Mouse (Mus musculus) cerebellum, adult 2 months (tissue): ENCODE results near the gene Magi2. TPM values are rescaled to one million over a fixed set of nuclear protein-coding genes. Genes with fewer than 3 reads are reported as not detected.
A peak's percentile ranks its signal among the peaks of the same experiment; 100 is the strongest.

Experiments used
- DNase-seq, 2 experiments: peaks; one replicate each; pipeline ENCODE4 v3.0.0; 2021
- H3K27ac ChIP-seq: fragments of 200-500 bp; 2 replicates; pipeline ENCODE4 v1.5.1; 2012; ENCODE audit warnings: low read length, control low read depth, inconsistent platforms; ENCODE audit not compliant: insufficient read depth
- H3K27me3 ChIP-seq: fragments of 200-500 bp; 2 replicates; pipeline ENCODE4 v1.6.1; 2012; ENCODE audit warnings: inconsistent platforms, mild to moderate bottlenecking, low read length, moderate library complexity; ENCODE audit not compliant: control insufficient read depth, insufficient read depth
- H3K4me1 ChIP-seq: fragments of 200-500 bp; 2 replicates; pipeline ENCODE4 v1.6.1; 2011; ENCODE audit warnings: low read length; ENCODE audit not compliant: control insufficient read depth, insufficient read depth
- H3K4me3 ChIP-seq: fragments of 200-500 bp; replicated peaks from 2 replicates; pipeline ENCODE3; 2011; ENCODE audit warnings: mild to moderate bottlenecking, low read depth, low read length, control low read depth; ENCODE audit not compliant: insufficient read depth
- CTCF ChIP-seq: fragments of 200-500 bp; IDR thresholded peaks from 2 replicates; pipeline ENCODE4 v1.5.1; 2011; ENCODE audit warnings: low read depth, mild to moderate bottlenecking, control low read depth, low read length, moderate library complexity, borderline replicate concordance; ENCODE audit not compliant: insufficient read depth
- POLR2A ChIP-seq: fragments of 200-500 bp; IDR thresholded peaks from 2 replicates; pipeline ENCODE4 v1.6.1; 2011; ENCODE audit warnings: low read length, control low read depth, borderline replicate concordance; ENCODE audit not compliant: insufficient read depth
- WGBS: fragments of 180-500 bp; shearing (Covaris S2); methylation state at CpG from one replicate; pipeline ENCODE4 v1.1.7; 2018; 5-methylcytosine and 5-hydroxymethylcytosine counted together
- polyA plus RNA-seq: library from polyadenylated mRNA; depleted of rRNA; stranded (reverse); fragments of >200 nt; gene quantifications from 2 replicates; pipeline ENCODE4 v1.2.3, GENCODE M21; 2012

The Magi2 gene
- polyA plus RNA-seq, 1 experiment, result 30.1 TPM

DNA sequence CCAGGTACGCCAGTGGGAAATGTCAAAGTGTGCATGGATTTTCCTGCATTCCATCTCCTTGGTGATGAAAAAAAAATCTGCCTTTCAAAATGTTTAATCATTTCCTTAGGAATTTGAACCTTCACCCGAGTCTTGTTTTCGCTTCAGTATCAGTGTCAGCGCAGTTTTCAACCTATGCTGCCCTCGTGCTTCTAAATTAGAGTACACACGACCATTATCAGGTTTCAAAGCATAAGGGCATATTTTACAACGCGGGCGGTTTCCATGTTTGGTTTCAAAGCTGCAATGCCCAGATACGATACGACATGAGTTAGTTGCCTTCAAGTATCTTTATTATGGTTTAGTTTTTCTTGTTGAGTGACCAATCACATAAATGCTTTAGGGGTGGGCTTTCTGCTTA lies 1067.7 kb downstream of the Magi2 start:
- DNase-seq, result no peak
- H3K27me3 ChIP-seq, result no peaks in the 10 kb centered on the region
- H3K27ac ChIP-seq, result no peak overlapping the region
- no peak overlapping the region for H3K4me3 ChIP-seq
- no peaks in the 10 kb centered on the region for H3K4me1 ChIP-seq
- WGBS, result 93% methylated on average over 11 of the region's 11 CpGs
- TF ChIP-seq POLR2A, result no peak
- TF ChIP-seq CTCF, result no peak

- no peak for DNase-seq
- peaks cover 8% of the 10 kb centered on the region for H3K4me1 ChIP-seq
- 47% methylated on average over 6 of the region's 6 CpGs for WGBS
Measured at GRCm38 (mm10) chr5:20299816-20300215, 1073.0 kb downstream of the Magi2 start.

DNA sequence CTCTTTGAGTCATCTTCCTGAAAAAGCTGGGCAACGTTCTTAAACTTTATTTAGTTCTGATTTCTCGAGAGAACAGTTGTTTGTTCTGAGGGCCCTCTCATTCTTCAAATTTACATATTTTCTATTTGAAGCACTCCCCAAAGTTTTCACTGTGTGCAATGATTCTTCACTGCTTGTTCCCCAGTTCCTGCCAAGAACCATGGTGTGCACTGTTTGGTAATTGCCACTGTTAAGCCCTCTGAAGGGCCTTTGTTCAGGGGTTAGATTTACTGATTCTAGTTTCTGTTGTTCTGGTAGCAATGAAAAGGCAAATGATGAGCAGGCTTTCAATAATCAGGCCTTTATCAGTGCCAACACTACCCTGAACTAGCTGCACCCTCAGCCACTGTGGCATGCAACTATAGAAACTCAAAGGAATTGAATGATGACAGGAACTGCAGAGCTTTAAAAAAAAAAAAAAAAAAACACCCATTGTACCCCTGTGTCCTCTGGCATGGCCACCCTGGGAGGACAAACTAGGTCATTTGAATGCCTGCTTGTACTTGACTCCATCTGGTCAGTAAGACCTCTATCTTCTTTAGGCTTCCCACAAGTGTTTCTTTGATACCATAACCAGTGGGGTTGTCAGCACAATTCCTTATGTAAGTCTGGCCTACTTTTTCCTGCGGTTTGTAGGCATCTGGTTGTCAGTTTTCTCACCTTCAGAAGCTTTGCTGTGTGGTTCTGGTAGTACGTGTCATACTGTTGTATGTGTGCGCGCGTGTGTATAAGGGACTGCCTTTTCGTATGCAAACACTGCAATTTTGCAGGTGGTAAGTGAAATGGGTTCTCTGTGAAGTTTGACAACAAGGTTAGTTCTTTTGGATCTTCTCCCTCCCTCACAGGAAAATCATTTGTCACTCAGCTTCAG lies 1076.5 kb downstream of the Magi2 start:
- TF ChIP-seq POLR2A, result no peak
- no peak for TF ChIP-seq CTCF
- peak in 1 of 2 experiments; percentile 45 for DNase-seq
- no peaks in the 10 kb centered on the region for H3K27me3 ChIP-seq
- H3K4me3 ChIP-seq, result no peak overlapping the region
- 79% methylated on average over 8 of the region's 8 CpGs for WGBS
- H3K27ac ChIP-seq, result peak overlapping the region; percentile 34; the same call in 1 of the 2 replicates
- peaks cover 8% of the 10 kb centered on the region for H3K4me1 ChIP-seq

More at GRCm38 (mm10) chr5:20299816-20300215, 1073.0 kb downstream of the Magi2 start:
- no peak for TF ChIP-seq CTCF
- no peak for TF ChIP-seq POLR2A
- Histone ChIP-seq H3K27me3 (no peaks in the 10 kb centered on the region), H3K27ac (no peak overlapping the region), H3K4me3 (no peak overlapping the region)

DNA sequence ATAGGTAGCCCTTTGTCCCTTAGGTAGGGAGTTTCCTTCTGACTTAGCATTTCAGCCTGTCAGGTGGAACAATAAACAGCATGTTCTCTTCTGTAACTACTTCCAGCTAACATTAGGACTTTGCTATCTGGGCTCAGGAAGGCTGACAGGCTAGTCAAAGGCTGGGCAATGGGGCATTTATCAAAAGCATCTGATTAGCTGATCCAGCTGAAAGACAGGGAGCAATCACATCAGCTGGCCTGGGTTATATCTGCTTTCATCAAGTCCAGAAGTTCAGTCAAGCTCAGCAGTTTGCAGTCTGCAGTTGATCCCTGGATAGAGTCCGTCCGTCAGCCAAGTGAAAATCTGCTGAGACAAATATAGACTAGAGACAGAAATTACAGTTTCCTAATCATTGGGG lies 1094.1 kb downstream of the Magi2 start:
- 44% methylated on average over 2 of the region's 2 CpGs for WGBS
- Histone ChIP-seq H3K27me3 (no peaks in the 10 kb centered on the region), H3K4me1 (no peaks in the 10 kb centered on the region), H3K27ac (no peak overlapping the region), H3K4me3 (no peak overlapping the region)
- no peak for DNase-seq
- no peak for TF ChIP-seq CTCF
- no peak for TF ChIP-seq POLR2A

GRCm38 (mm10) chr5:20325290-20325689 lies 1098.5 kb downstream of the Magi2 start:
- Histone ChIP-seq H3K27ac (no peak overlapping the region), H3K4me1 (no peaks in the 10 kb centered on the region; the same call in 1 of the 2 replicates), H3K27me3 (no peaks in the 10 kb centered on the region), H3K4me3 (no peak overlapping the region)
- 96% methylated on average over 2 of the region's 2 CpGs for WGBS
- DNase-seq, result no peak
- TF ChIP-seq CTCF (no peak), POLR2A (no peak)

DNA sequence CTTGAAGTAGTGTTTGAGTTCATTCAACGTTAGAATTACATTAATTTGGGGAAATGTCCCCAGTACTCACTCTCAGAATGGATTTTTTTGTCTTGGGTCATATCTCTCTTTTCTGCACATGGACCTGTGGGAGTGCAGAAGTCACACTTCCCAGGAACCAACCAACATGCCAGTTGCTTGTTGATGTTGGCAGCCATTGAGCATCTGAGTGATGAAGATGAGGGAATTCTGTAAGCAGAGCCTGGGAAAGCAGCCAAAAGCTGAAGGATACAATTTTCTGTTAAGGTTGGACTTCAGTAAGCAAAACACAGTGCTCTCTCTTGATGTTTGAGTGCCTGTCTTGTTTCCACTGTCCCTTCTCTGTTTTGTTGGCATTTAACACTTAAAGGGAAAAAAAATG lies 1102.1 kb downstream of the Magi2 start:
- TF ChIP-seq POLR2A (no peak), CTCF (no peak)
- peak in 1 of 2 experiments; percentile 45 for DNase-seq
- no peaks in the 10 kb centered on the region for H3K27me3 ChIP-seq
- H3K4me1 ChIP-seq, result peaks cover 4% of the 10 kb centered on the region; the same call in 1 of the 2 replicates
- H3K4me3 ChIP-seq, result no peak overlapping the region
- H3K27ac ChIP-seq, result no peak overlapping the region
- 77% methylated on average over 1 of the region's 1 CpGs for WGBS

DNA sequence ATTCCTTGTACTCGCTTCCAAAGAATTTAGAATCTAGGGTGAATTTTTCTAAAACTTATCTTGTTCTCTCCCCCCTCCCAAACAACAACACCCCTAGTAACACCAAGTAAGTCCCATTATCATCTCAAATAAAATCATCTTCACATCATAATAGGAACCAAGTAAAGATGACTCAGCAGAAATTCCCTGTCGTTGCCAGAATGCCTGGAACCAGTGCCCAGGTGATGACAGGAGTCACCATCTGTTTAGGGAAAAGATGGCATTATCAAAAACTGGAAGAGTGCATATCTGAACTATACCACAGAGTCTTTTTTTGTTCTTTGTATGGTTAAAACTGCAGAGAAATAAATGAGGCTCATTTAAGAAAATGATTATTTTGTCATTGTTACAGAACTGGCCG lies 1103.2 kb downstream of the Magi2 start:
- DNase-seq, result peak; percentile 68 to 88
- H3K27me3 ChIP-seq, result no peaks in the 10 kb centered on the region
- H3K4me1 ChIP-seq, result peaks cover 4% of the 10 kb centered on the region; the same call in 1 of the 2 replicates
- no peak overlapping the region for H3K27ac ChIP-seq
- TF ChIP-seq POLR2A (no peak), CTCF (no peak)
- 23% methylated on average over 3 of the region's 3 CpGs for WGBS
- H3K4me3 ChIP-seq, result no peak overlapping the region

DNA sequence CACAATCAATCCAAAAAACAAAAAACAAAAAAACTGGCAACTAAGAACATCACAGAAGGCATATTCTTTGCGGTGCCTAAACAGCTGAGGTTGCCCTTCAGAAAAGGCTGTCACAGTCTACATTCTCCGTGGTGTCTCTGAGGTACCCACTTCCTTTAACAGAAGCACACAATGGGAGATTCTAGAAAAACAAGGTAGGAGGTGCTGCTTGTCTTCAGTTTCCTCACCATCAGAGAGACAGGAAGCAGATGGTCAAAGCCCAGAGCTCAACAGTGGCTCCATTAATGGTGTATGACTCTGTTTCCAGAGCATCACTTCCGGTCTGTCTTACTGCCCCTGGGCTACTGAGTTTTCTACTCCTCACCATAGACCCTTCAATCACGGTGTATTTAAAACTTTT lies 1105.7 kb downstream of the Magi2 start:
- H3K27ac ChIP-seq, result no peak overlapping the region
- WGBS, result 84% methylated on average over 4 of the region's 4 CpGs

More for the DNA sequence above, 1105.7 kb downstream of the Magi2 start:
- DNase-seq, result no peak
- H3K27me3 ChIP-seq, result no peaks in the 10 kb centered on the region
- no peak overlapping the region for H3K4me3 ChIP-seq
- no peak for TF ChIP-seq CTCF
- no peak for TF ChIP-seq POLR2A
- peaks cover 4% of the 10 kb centered on the region; the same call in 1 of the 2 replicates for H3K4me1 ChIP-seq
